Mouse (Mus musculus): ENCODE results near the gene Btbd1. TPM values are rescaled to one million over a fixed set of nuclear protein-coding genes. Genes with fewer than 3 reads are reported as not detected.

Gene Btbd1
- polyA plus RNA-seq, 1 experiment = 340 TPM

DNA sequence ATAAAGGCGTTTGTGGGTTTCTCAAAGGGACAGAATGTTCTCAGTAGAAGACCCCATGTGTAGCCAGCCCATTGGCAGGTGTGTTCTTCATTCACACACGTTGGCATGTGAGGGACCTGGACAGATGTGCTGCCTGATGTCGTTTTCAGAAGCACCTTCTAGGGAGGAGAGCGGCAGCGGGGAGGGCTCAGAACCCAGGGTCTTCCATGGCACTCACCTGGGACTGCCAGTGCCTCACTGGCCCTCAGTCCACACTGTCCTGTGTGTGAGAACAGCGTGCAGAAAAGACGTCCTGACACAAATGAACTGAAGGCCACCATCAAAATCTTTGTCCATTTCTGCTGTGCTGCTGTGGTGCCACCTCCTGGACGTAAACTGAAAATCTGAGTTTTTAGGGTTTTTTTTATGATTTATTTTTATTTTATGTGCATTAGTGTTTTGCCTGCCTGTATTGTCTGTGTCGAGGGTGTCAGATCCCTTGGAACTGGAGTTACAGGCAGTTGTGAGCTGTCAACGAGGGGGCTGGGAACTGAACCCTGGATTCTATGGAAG, 51.5 kb downstream of the Btbd1 start:
- Histone ChIP-seq H3K4me3 (ENCODE audit: insufficient read depth, low read depth, low read length) (no peak overlapping the region), H3K4me1 (ENCODE audit: control insufficient read depth, insufficient read depth, low read length) (peaks cover 7% of the 10 kb centered on the region; the same call in 1 of the 2 replicates), H3K27ac (ENCODE audit: insufficient read depth, low read depth, low read length) (no peak overlapping the region)
- WGBS = 58% methylated on average over 10 of the region's 10 CpGs
- TF ChIP-seq CTCF (IDR thresholded peaks at IDR 0.05; ENCODE audit: insufficient read depth, low read depth, low read length) = no peak
- TF ChIP-seq POLR2A (IDR thresholded peaks at IDR 0.05; ENCODE audit: insufficient read depth, low read depth, low read length) = no peak

- no peak for TF ChIP-seq CTCF (IDR thresholded peaks at IDR 0.05; ENCODE audit: insufficient read depth, low read depth, low read length)
- TF ChIP-seq POLR2A (IDR thresholded peaks at IDR 0.05; ENCODE audit: insufficient read depth, low read depth, low read length) = no peak
- H3K27ac ChIP-seq (ENCODE audit: insufficient read depth, low read depth, low read length) = no peak overlapping the region
- 29% methylated on average over 5 of the region's 5 CpGs for WGBS
- H3K4me1 ChIP-seq (ENCODE audit: control insufficient read depth, insufficient read depth, low read length) = peaks cover 3% of the 10 kb centered on the region; the same call in 1 of the 2 replicates
- no peak overlapping the region for H3K4me3 ChIP-seq (ENCODE audit: insufficient read depth, low read depth, low read length)
Observed at GRCm38 (mm10) chr7:81775325-81775724, 53.9 kb downstream of the Btbd1 start.

GRCm38 (mm10) chr7:81772786-81773539, 56.3 kb downstream of the Btbd1 start:
- 77% methylated on average over 10 of the region's 10 CpGs for WGBS
- H3K27ac ChIP-seq (ENCODE audit: insufficient read depth, low read depth, low read length) = no peak overlapping the region
- peaks cover 3% of the 10 kb centered on the region; the same call in 1 of the 2 replicates for H3K4me1 ChIP-seq (ENCODE audit: control insufficient read depth, insufficient read depth, low read length)
- TF ChIP-seq CTCF (IDR thresholded peaks at IDR 0.05; ENCODE audit: insufficient read depth, low read depth, low read length) = no peak
- TF ChIP-seq POLR2A (IDR thresholded peaks at IDR 0.05; ENCODE audit: insufficient read depth, low read depth, low read length) = no peak
- H3K4me3 ChIP-seq (ENCODE audit: insufficient read depth, low read depth, low read length) = no peak overlapping the region

DNA sequence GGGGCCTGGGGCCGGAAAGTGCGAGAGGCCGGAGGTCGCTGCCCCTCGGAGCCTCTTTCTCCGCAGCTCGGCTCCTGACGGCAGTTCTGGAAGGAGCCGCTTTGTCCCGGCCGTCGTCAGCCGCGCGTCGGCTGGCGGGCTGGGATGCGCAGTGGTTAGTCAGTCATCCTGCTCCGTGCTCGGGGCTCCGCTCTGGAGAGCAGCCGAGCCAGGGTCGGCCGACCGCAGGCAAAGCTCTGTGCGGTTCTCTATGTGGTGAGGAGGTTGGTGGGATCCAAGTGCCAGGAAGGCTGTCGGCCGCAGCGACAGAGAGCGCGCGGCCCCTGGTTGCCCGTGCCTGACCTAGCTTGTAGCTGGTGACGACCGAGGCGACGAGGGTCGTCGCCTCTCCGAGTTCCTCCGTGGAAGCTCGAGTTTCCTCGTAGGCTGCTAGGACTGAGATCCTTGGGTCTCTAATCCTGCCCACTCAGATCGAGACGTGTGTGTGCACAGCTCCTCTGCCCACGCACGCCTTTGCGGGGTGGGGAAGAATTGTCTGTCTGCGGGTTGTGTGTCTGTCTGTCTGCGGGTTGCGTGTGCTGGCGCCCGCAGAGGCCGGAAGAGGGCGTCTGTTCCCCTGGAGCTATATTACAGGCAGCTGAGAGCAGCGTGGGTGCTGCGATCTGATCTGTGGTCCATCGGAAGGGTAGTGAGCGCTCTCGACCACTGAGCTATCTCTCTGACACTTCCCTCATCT, 66.0 kb downstream of the Btbd1 start:
- TF ChIP-seq POLR2A (IDR thresholded peaks at IDR 0.05; ENCODE audit: insufficient read depth, low read depth, low read length) (no peak), CTCF (IDR thresholded peaks at IDR 0.05; ENCODE audit: insufficient read depth, low read depth, low read length) (peak; percentile 35; the same call in 1 of the 2 replicates)
- Histone ChIP-seq H3K4me3 (ENCODE audit: insufficient read depth, low read depth, low read length) (peak overlapping the region; percentile 76), H3K27ac (ENCODE audit: insufficient read depth, low read depth, low read length) (peak overlapping the region; percentile 11; the same call in 1 of the 2 replicates), H3K4me1 (ENCODE audit: control insufficient read depth, insufficient read depth, low read length) (peaks cover 2% of the 10 kb centered on the region; the same call in 1 of the 2 replicates)
- WGBS = 2% methylated on average over 60 of the region's 60 CpGs

GRCm38 (mm10) chr7:81762180-81763109, 66.8 kb downstream of the Btbd1 start, which contains the start of gene Ramac:
TSS of gene Ramac (plus strand) at chr7:81762925.
- TF ChIP-seq POLR2A (IDR thresholded peaks at IDR 0.05; ENCODE audit: insufficient read depth, low read depth, low read length) (peak; percentile 59), CTCF (IDR thresholded peaks at IDR 0.05; ENCODE audit: insufficient read depth, low read depth, low read length) (no peak)
- peak within 1 kb of the TSS; percentile 11; the same call in 1 of the 2 replicates for H3K27ac ChIP-seq (ENCODE audit: insufficient read depth, low read depth, low read length)
- peaks cover 2% of the 10 kb centered on the region; the same call in 1 of the 2 replicates for H3K4me1 ChIP-seq (ENCODE audit: control insufficient read depth, insufficient read depth, low read length)
- peak within 1 kb of the TSS; percentile 76 for H3K4me3 ChIP-seq (ENCODE audit: insufficient read depth, low read depth, low read length)
- 1% methylated on average over 56 of the region's 56 CpGs for WGBS

DNA sequence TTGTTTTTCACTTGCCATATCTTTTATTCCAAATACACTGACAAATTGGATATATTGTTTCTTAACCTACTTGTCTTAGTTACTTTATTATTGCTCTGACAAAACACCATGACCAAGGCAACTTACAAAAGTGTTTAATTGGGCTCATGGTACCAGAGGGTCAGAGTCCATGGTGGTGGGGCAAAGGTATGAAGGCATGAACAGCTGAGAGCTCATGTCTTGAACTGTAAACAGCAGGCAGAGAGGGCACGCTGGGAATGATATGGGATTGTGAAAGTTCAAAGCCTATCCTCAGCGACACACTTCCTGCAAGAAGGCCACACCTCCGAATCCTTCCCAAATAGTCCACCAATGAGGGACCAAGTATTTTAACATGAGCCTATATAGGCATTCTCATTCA, 81.3 kb downstream of the Btbd1 start:
- no peak overlapping the region for H3K4me3 ChIP-seq (ENCODE audit: insufficient read depth, low read depth, low read length)
- no peaks in the 10 kb centered on the region for H3K4me1 ChIP-seq (ENCODE audit: control insufficient read depth, insufficient read depth, low read length)
- no peak for TF ChIP-seq CTCF (IDR thresholded peaks at IDR 0.05; ENCODE audit: insufficient read depth, low read depth, low read length)
- TF ChIP-seq POLR2A (IDR thresholded peaks at IDR 0.05; ENCODE audit: insufficient read depth, low read depth, low read length) = no peak
- no peak overlapping the region for H3K27ac ChIP-seq (ENCODE audit: insufficient read depth, low read depth, low read length)
- WGBS = 77% methylated on average over 3 of the region's 3 CpGs

GRCm38 (mm10) chr7:81744145-81744544, 85.1 kb downstream of the Btbd1 start:
- WGBS = 75% methylated on average over 4 of the region's 4 CpGs
- no peaks in the 10 kb centered on the region for H3K4me1 ChIP-seq (ENCODE audit: control insufficient read depth, insufficient read depth, low read length)
- H3K27ac ChIP-seq (ENCODE audit: insufficient read depth, low read depth, low read length) = no peak overlapping the region
- no peak overlapping the region for H3K4me3 ChIP-seq (ENCODE audit: insufficient read depth, low read depth, low read length)
- TF ChIP-seq CTCF (IDR thresholded peaks at IDR 0.05; ENCODE audit: insufficient read depth, low read depth, low read length) = no peak
- no peak for TF ChIP-seq POLR2A (IDR thresholded peaks at IDR 0.05; ENCODE audit: insufficient read depth, low read depth, low read length)

Other genes with a start within 250 kb of the Btbd1 start
- not detected in 2 replicates for gene Homer2, start 121.9 kb downstream of the Btbd1 start, polyA plus RNA-seq (2012; ENCODE audit: insufficient read depth, insufficient read length, low replicate concordance, missing spikeins)
- not detected in 2 replicates for gene Ramac, start 66.5 kb downstream of the Btbd1 start, polyA plus RNA-seq (2012; ENCODE audit: insufficient read depth, insufficient read length, low replicate concordance, missing spikeins)
- not detected in 2 replicates for gene 3110040N11Rik, start 40.0 kb downstream of the Btbd1 start, polyA plus RNA-seq (2012; ENCODE audit: insufficient read depth, insufficient read length, low replicate concordance, missing spikeins)
- not detected in 2 replicates for gene Gm10160, start 26.4 kb upstream of the Btbd1 start, polyA plus RNA-seq (2012; ENCODE audit: insufficient read depth, insufficient read length, low replicate concordance, missing spikeins)
- not detected in 2 replicates for gene Tm6sf1, start 29.6 kb upstream of the Btbd1 start, polyA plus RNA-seq (2012; ENCODE audit: insufficient read depth, insufficient read length, low replicate concordance, missing spikeins)
- gene Hdgfl3, start 105.0 kb upstream of the Btbd1 start, polyA plus RNA-seq (2012; ENCODE audit: insufficient read depth, insufficient read length, low replicate concordance, missing spikeins) = not detected in 2 replicates
- not detected in 2 replicates for gene Bnc1, start 162.9 kb upstream of the Btbd1 start, polyA plus RNA-seq (2012; ENCODE audit: insufficient read depth, insufficient read length, low replicate concordance, missing spikeins)